Mouse (Mus musculus): ENCODE measurements around the gene Capn15. TPM values are rescaled to one million over a fixed set of nuclear protein-coding genes. Genes with fewer than 3 reads are reported as not detected.

Gene Capn15
- total and polyA plus RNA-seq, 3 experiments, result 5.6 to 16.2 TPM; not detected in 1

DNA sequence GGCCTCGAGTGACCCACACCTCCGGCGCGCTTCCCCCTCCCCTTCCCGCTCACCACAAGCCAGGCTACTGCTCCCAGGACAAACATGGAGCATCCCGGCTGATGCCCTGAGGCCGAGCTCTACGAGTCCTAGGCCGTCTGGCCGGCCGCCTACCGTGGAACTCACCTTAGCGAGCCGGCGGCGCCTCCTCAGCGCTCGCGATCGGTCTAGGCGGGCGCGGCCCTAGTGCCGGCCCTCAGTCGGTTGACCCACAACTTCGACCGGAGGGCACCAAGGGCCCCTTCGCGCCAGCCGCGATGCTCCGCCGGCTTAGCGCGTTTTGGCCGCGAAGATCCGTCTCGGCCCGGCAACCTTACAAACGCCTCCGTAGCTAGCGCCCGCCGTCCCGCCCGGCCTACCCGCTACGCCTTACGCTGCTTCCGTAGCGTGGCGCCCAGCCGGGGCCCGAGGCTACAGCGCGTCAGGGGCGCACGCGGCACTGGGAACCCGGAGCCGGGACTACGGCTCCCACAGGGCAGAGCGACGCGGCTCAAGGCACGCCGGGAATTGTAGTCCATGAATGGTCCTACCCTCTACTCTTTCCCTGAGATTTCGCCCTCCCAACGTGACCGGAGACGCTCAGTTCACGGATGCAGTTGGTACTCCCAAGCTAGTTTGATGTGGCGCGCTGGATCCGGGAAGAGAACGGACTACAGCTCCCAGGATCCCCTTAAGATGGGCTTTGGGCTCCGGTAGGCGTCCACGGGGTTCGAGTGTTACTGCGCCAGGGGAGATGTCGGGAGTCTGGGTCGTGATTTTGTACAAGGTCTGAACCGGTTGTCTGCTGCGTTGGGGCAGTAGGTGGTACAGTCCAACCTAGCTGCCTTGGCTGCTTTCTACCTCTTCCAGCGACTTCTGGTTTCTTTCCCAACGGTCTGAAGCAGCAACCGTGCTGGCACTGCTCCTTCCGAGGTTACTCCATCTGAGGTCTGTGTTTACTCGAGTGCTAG is at the start of gene Capn15 (continued):
- TF ChIP-seq E2F4 (IDR thresholded peaks at IDR 0.05; ENCODE audit: borderline replicate concordance, low read depth, low read length) (no peak), SIN3A (IDR thresholded peaks at IDR 0.05; ENCODE audit: low read length) (no peak), ZC3H11A (IDR thresholded peaks at IDR 0.05; ENCODE audit: low read depth, low read length) (no peak), BHLHE40 (IDR thresholded peaks at IDR 0.05; ENCODE audit: borderline replicate concordance, low read depth, low read length) (no peak), CHD2 (IDR thresholded peaks at IDR 0.05; ENCODE audit: low read length) (no peak), SMC3 (IDR thresholded peaks at IDR 0.05; ENCODE audit: low read depth, low read length) (no peak)

GRCm38 (mm10) chr17:26032037-26032436 is 46.4 kb upstream of the Capn15 start:
- Histone ChIP-seq H3K27me3 (ENCODE audit: control insufficient read depth in 1 of 2, insufficient read depth in 2 of 2, low read length in 2 of 2) (no peaks in the 10 kb centered on the region), H3K79me2 (ENCODE audit: control insufficient read depth, insufficient read depth, low read length, poor library complexity) (no peaks in the 10 kb centered on the region), H3K36me3 (ENCODE audit: control insufficient read depth in 1 of 2, insufficient read depth in 2 of 2, low read length in 2 of 2) (no peaks in the 10 kb centered on the region; a peak in 2 of 4 replicates), H3K9ac (ENCODE audit: control insufficient read depth, low read depth, low read length, poor library complexity, severe bottlenecking) (no peak overlapping the region), H3K4me1 (ENCODE audit: control insufficient read depth in 1 of 2, insufficient read depth in 2 of 2, low read length in 2 of 2) (no peaks in the 10 kb centered on the region), H3K4me3 (ENCODE audit: control insufficient read depth in 1 of 2, insufficient read depth in 1 of 2, low read depth in 2 of 2, low read length in 2 of 2) (no peak overlapping the region), H3K9me3 (replicated peaks; ENCODE audit: insufficient read depth, low read length) (no peaks in the 10 kb centered on the region), H3K27ac (ENCODE audit: control insufficient read depth, low read depth, low read length) (no peak overlapping the region)
- DNase-seq (ENCODE audit: low read depth, low spot score), result no peak
- TF ChIP-seq CTCF (IDR thresholded peaks at IDR 0.05 in 2 of 3, conservative IDR thresholded peaks at IDR 0.05 in 1 of 3; ENCODE audit: control insufficient read depth in 1 of 3, insufficient read depth in 1 of 3, low read depth in 2 of 3, low read length in 3 of 3, poor library complexity in 1 of 3, severe bottlenecking in 1 of 3) (no peak), RCOR1 (IDR thresholded peaks at IDR 0.05; ENCODE audit: low read depth, low read length) (no peak), POLR2AphosphoS5 (IDR thresholded peaks at IDR 0.05; ENCODE audit: borderline replicate concordance, low read depth, low read length) (no peak), GABPA (IDR thresholded peaks at IDR 0.05; ENCODE audit: low read depth, low read length) (no peak), ELF1 (IDR thresholded peaks at IDR 0.05; ENCODE audit: low read depth, low read length) (no peak), USF2 (IDR thresholded peaks at IDR 0.05; ENCODE audit: borderline replicate concordance in 1 of 2, insufficient read depth in 1 of 2, low read depth in 1 of 2, low read length in 2 of 2) (no peak)

- Histone ChIP-seq H3K4me3 (ENCODE audit: control insufficient read depth in 1 of 2, insufficient read depth in 1 of 2, low read depth in 2 of 2, low read length in 2 of 2) (no peak overlapping the region), H3K4me1 (ENCODE audit: control insufficient read depth in 1 of 2, insufficient read depth in 2 of 2, low read length in 2 of 2) (no peaks in the 10 kb centered on the region), H3K27me3 (ENCODE audit: control insufficient read depth in 1 of 2, insufficient read depth in 2 of 2, low read length in 2 of 2) (no peaks in the 10 kb centered on the region), H3K9me3 (replicated peaks; ENCODE audit: insufficient read depth, low read length) (no peaks in the 10 kb centered on the region), H3K36me3 (ENCODE audit: control insufficient read depth in 1 of 2, insufficient read depth in 2 of 2, low read length in 2 of 2) (no peaks in the 10 kb centered on the region; a peak in 2 of 4 replicates), H3K27ac (ENCODE audit: control insufficient read depth, low read depth, low read length) (no peak overlapping the region), H3K9ac (ENCODE audit: control insufficient read depth, low read depth, low read length, poor library complexity, severe bottlenecking) (no peak overlapping the region), H3K79me2 (ENCODE audit: control insufficient read depth, insufficient read depth, low read length, poor library complexity) (no peaks in the 10 kb centered on the region)
- no peak for DNase-seq (ENCODE audit: low read depth, low spot score)
- TF ChIP-seq MAFK (IDR thresholded peaks at IDR 0.05; ENCODE audit: borderline replicate concordance, low read depth, low read length), result no peak
- TF ChIP-seq SMC3 (IDR thresholded peaks at IDR 0.05; ENCODE audit: low read depth, low read length), result no peak
- TF ChIP-seq ZNF384 (IDR thresholded peaks at IDR 0.05; ENCODE audit: low read depth, low read length), result no peak
- no peak for TF ChIP-seq UBTF (IDR thresholded peaks at IDR 0.05; ENCODE audit: borderline replicate concordance, insufficient read depth, low read depth, low read length)
- no peak for TF ChIP-seq TAL1 (IDR thresholded peaks at IDR 0.05; ENCODE audit: low read length)
- TF ChIP-seq MEF2A (IDR thresholded peaks at IDR 0.05; ENCODE audit: extremely low read depth, insufficient replicate concordance, low read depth, low read length, poor library complexity, severe bottlenecking), result no peak
- no peak for TF ChIP-seq GATA1 (IDR thresholded peaks at IDR 0.05; ENCODE audit: low read depth, low read length)
- TF ChIP-seq ZC3H11A (IDR thresholded peaks at IDR 0.05; ENCODE audit: low read depth, low read length), result no peak
- TF ChIP-seq SIN3A (IDR thresholded peaks at IDR 0.05; ENCODE audit: low read length), result no peak
- no peak for TF ChIP-seq NELFE (IDR thresholded peaks at IDR 0.05; ENCODE audit: low read depth, low read length)
- TF ChIP-seq EP300 (IDR thresholded peaks at IDR 0.05; ENCODE audit: low read depth in 1 of 2, low read length in 2 of 2), result no peak
- no peak for TF ChIP-seq ZKSCAN1 (IDR thresholded peaks at IDR 0.05; ENCODE audit: low read depth, low read length)
- TF ChIP-seq MXI1 (IDR thresholded peaks at IDR 0.05; ENCODE audit: low read depth, low read length), result no peak
- TF ChIP-seq HCFC1 (IDR thresholded peaks at IDR 0.05; ENCODE audit: low read depth, low read length), result no peak
- TF ChIP-seq MYB (IDR thresholded peaks at IDR 0.05; ENCODE audit: low read depth, low read length), result no peak
Measured at GRCm38 (mm10) chr17:26031583-26031982, 46.0 kb upstream of the Capn15 start.

Data from MEL (cell line).